Mouse (Mus musculus) limb, embryonic 11.5 days (tissue): ENCODE measurements around the gene Tenm2. TPM values are rescaled to one million over a fixed set of nuclear protein-coding genes. Genes with fewer than 3 reads are reported as not detected.

ENCODE experiments used
- ATAC-seq: fragments of 200-750 bp; cut with Nextera tagmentation; 2 replicates; pipeline ENCODE4 v1.8.0; 2017; ENCODE audit warnings: low read depth; ENCODE audit not compliant: insufficient number of reproducible peaks, low FRiP score, low TSS enrichment
- DNase-seq: peaks from one replicate; pipeline ENCODE4 v3.0.0-alpha.2; 2015; ENCODE audit warnings: low spot score
- H3K27ac ChIP-seq: fragments of 300-500 bp; sonication (generic); replicated peaks from 2 replicates; pipeline ENCODE4 v1.5.1; 2014; ENCODE audit warnings: low read depth, mild to moderate bottlenecking, low read length
- H3K27me3 ChIP-seq: fragments of 300-500 bp; sonication (generic); 2 replicates; pipeline ENCODE4 v1.6.1; 2014; ENCODE audit warnings: mild to moderate bottlenecking, low read length, mixed read lengths; ENCODE audit not compliant: control insufficient read depth, insufficient read depth
- H3K36me3 ChIP-seq: fragments of 300-500 bp; sonication (generic); 2 replicates; pipeline ENCODE4 v1.6.1; 2014; ENCODE audit warnings: mild to moderate bottlenecking, low read length, moderate library complexity, mixed read lengths; ENCODE audit not compliant: control insufficient read depth, insufficient read depth
- H3K4me1 ChIP-seq: fragments of 300-500 bp; sonication (generic); 2 replicates; pipeline ENCODE4 v1.6.1; 2014; ENCODE audit warnings: low read length, mixed read lengths; ENCODE audit not compliant: control insufficient read depth, insufficient read depth
- H3K4me2 ChIP-seq: fragments of 300-500 bp; sonication (generic); 2 replicates; pipeline ENCODE4 v1.6.1; 2014; ENCODE audit warnings: low read depth, mild to moderate bottlenecking, moderate library complexity; ENCODE audit not compliant: severe bottlenecking
- H3K4me3 ChIP-seq: fragments of 300-500 bp; sonication (generic); 2 replicates; pipeline ENCODE4 v1.5.1; 2014; ENCODE audit warnings: low read depth, low read length
- H3K9ac ChIP-seq: fragments of 300-500 bp; sonication (generic); 2 replicates; pipeline ENCODE4 v1.6.1; 2014; ENCODE audit warnings: mild to moderate bottlenecking, low read length
- H3K9me3 ChIP-seq: fragments of 300-500 bp; sonication (generic); 2 replicates; pipeline ENCODE4 v1.6.1; 2016; ENCODE audit warnings: low read length; ENCODE audit not compliant: control insufficient read depth
- WGBS: fragments of 180-500 bp; shearing (Covaris S2); extraction: QIAGEN DNeasy Blood & Tissue Kit; methylation state at CpG from one replicate; pipeline ENCODE4 v1.1.7; 2014; 5-methylcytosine and 5-hydroxymethylcytosine counted together
- polyA plus RNA-seq: library from polyadenylated mRNA; unstranded; fragments of >200 nt; fragmentation: Nextera tagmentation; extraction: Ambion mirVana; gene quantifications from 2 replicates; pipeline ENCODE4 v1.2.1, GENCODE M21; 2014

Tenm2 gene
- polyA plus RNA-seq, 1 experiment from 2014 or later, result 0.44 TPM

DNA sequence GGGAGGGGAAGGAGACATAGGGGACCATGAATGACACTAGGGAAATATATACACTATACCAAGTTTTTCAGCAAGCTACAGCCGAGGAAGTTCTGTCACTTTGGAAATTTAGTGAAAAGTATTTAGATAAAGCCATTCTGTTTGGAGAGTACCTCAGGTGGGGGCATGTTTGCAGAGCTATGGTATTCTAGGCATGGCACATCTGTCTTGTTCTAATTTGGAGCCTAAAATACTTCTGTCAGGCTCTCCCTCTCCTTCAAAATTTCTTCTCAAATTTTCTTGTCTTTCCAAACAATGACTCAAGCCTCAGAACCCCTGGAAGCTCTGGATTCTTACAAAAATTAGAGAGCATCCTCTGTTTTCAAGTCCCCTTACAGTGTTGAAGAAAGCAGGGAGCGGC is 13.0 kb downstream of the Tenm2 start:
- whole genome bisulfite sequencing, result 73% methylated on average over 2 of the region's 2 CpGs
- no peak for DNase-seq
- H3K4me3 ChIP-seq, result no peak overlapping the region
- no peak overlapping the region for H3K4me2 ChIP-seq
- ATAC-seq, result no peak
- no peaks in the 10 kb centered on the region for H3K27me3 ChIP-seq
- H3K27ac ChIP-seq, result no peak overlapping the region
- no peaks in the 10 kb centered on the region for H3K9me3 ChIP-seq
- no peaks in the 10 kb centered on the region for H3K4me1 ChIP-seq
- H3K9ac ChIP-seq, result no peak overlapping the region
- no peaks in the 10 kb centered on the region for H3K36me3 ChIP-seq

DNA sequence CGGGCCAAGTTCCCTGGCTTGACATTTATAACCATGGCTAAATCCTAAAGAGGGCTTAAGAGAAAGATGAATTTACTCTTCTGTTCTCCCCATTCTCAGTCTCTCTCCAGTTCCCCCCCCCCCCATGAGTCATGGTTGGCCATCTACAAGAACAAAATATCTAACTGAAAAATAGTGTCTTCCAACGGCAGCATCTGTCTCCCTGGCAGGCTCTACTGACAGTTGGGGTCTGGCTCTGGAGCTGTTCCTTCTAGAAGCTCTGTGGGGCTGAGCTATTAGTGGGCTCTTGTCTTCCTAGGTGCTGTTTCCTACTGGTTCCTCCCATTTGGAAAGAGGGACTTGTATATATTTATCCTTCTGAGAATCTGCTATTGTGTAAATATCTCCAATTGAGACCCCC is 13.7 kb downstream of the Tenm2 start:
- no peaks in the 10 kb centered on the region for H3K9me3 ChIP-seq
- no peak overlapping the region for H3K4me3 ChIP-seq
- H3K4me1 ChIP-seq, result no peaks in the 10 kb centered on the region
- ATAC-seq (no peak), DNase-seq (no peak)
- H3K4me2 ChIP-seq, result no peak overlapping the region
- H3K27ac ChIP-seq, result no peak overlapping the region
- WGBS, result 84% methylated on average over 2 of the region's 2 CpGs
- no peaks in the 10 kb centered on the region for H3K27me3 ChIP-seq
- H3K9ac ChIP-seq, result no peak overlapping the region
- H3K36me3 ChIP-seq, result no peaks in the 10 kb centered on the region

DNA sequence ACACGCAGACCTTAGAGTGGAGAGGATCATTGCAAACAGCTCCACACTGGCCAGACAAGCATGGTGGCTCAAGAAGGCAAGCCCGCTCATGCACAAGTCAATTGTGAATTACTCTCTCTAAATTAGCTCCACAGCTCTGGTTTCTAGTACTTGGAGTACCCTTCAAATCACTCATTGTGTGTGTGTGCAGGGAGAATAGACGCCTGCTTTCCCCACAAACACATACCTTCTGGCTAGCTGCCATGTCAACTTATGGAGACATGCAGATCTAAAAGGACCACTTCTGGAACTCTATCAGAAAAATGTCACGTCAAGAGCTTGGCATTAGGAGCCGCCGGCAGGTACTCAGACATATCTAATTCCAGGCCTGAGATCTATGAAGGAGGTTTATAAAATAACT is 14.8 kb downstream of the Tenm2 start:
- no peak for ATAC-seq
- no peaks in the 10 kb centered on the region for H3K27me3 ChIP-seq
- H3K9me3 ChIP-seq, result no peaks in the 10 kb centered on the region
- WGBS, result 86% methylated on average over 6 of the region's 6 CpGs
- no peaks in the 10 kb centered on the region for H3K36me3 ChIP-seq
- H3K4me3 ChIP-seq, result no peak overlapping the region
- H3K9ac ChIP-seq, result no peak overlapping the region
- no peak overlapping the region for H3K27ac ChIP-seq
- no peak for DNase-seq
- H3K4me1 ChIP-seq, result no peaks in the 10 kb centered on the region
- no peak overlapping the region for H3K4me2 ChIP-seq

DNA sequence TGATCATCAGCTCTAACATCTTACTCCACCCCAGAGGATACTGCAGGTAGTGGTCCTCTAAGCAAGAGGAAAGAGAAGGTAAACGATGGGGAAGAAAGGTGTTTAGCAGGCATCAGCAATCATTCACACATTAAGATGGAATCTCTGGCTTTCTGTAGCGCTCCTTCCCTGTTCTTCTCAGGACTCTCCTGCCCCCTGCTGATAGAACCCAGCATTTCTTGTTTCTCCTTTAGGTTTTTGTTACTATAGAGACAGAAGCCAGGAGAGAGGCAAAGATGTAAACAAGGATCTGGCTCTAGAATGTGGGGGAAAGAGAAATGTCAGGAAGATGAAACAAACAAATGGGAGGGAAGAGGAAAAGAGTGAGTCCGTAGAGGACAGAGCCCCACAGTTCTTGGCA is 49.6 kb downstream of the Tenm2 start:
- Histone ChIP-seq H3K4me3 (no peak overlapping the region), H3K27ac (no peak overlapping the region), H3K4me1 (no peaks in the 10 kb centered on the region), H3K36me3 (no peaks in the 10 kb centered on the region), H3K9me3 (no peaks in the 10 kb centered on the region), H3K4me2 (no peak overlapping the region), H3K9ac (no peak overlapping the region), H3K27me3 (no peaks in the 10 kb centered on the region)
- ATAC-seq, result no peak
- DNase-seq, result peak; percentile 78
- WGBS, result 7% methylated on average over 3 of the region's 3 CpGs

- no peak for ATAC-seq
- no peak overlapping the region for H3K4me2 ChIP-seq
- 95% methylated on average over 6 of the region's 6 CpGs for WGBS
These were observed 58.3 kb downstream of the Tenm2 start for GRCm38 (mm10) chr11:37177426-37177825.

DNA sequence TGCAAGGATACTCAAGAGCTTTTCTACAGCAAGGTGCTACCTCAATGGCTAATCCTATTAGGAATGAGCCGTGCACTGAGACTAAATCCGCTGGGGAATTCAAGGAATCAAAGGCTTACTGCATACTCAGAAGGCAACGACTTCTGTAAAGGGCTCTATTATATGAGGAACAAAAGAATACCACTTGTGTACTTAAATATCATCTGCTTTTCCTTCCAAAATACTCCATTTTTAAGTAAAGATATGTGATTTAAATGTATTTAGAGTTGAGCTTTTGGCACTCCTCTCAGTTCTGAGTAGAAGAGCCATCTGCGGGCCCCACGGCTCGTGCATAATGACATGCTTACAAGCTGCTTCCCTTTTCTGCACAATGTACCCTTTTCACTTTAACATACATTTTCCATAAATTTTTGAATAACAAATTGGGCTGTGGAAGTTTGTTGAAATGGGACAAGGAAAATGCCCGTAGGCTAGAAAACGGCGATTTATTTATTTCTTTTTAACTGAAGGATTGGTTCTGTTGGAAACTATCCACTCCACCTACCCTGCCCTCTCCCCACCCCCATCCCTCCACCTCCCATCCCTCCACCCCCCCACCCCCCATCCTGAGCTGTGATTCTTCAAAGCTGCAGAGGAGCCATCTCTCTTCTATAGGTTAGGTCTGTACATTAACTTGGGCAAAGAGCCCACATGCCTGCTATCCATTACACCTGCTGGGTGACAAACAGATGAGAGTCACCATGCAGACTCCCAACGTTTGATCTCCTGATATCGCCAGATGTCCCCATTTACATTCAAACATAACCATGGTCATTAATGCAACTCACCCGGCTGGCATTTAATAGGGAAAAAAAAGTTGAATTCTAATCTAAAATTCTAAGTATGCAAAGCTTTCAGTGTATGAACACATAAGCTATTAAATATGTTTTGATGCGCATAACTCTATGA is 81.6 kb downstream of the Tenm2 start:
- DNase-seq, result no peak
- Histone ChIP-seq H3K27me3 (no peaks in the 10 kb centered on the region), H3K4me3 (no peak overlapping the region), H3K4me2 (no peak overlapping the region), H3K4me1 (no peaks in the 10 kb centered on the region), H3K36me3 (no peaks in the 10 kb centered on the region), H3K9ac (no peak overlapping the region), H3K9me3 (no peaks in the 10 kb centered on the region), H3K27ac (no peak overlapping the region)
- 54% methylated on average over 13 of the region's 13 CpGs for WGBS
- ATAC-seq, result no peak

More at GRCm38 (mm10) chr11:37177426-37177825, 58.3 kb downstream of the Tenm2 start:
- H3K27me3 ChIP-seq, result no peaks in the 10 kb centered on the region
- H3K4me3 ChIP-seq, result no peak overlapping the region
- no peak overlapping the region for H3K27ac ChIP-seq
- DNase-seq, result no peak
- H3K9ac ChIP-seq, result no peak overlapping the region
- no peaks in the 10 kb centered on the region for H3K9me3 ChIP-seq
- H3K4me1 ChIP-seq, result no peaks in the 10 kb centered on the region
- H3K36me3 ChIP-seq, result no peaks in the 10 kb centered on the region

- Histone ChIP-seq H3K9ac (no peak overlapping the region), H3K27me3 (no peaks in the 10 kb centered on the region), H3K36me3 (no peaks in the 10 kb centered on the region), H3K4me3 (no peak overlapping the region), H3K27ac (no peak overlapping the region), H3K9me3 (no peaks in the 10 kb centered on the region), H3K4me1 (no peaks in the 10 kb centered on the region), H3K4me2 (no peak overlapping the region)
- DNase-seq (no peak), ATAC-seq (no peak)
- WGBS, result 68% methylated on average over 5 of the region's 5 CpGs
These were observed 82.4 kb downstream of the Tenm2 start for GRCm38 (mm10) chr11:37153382-37153781.

GRCm38 (mm10) chr11:37150011-37150410 is 85.8 kb downstream of the Tenm2 start:
- 68% methylated on average over 1 of the region's 1 CpGs for WGBS
- ATAC-seq (no peak), DNase-seq (no peak)
- H3K27ac ChIP-seq, result no peak overlapping the region
- H3K4me2 ChIP-seq, result no peak overlapping the region
- H3K9ac ChIP-seq, result no peak overlapping the region
- H3K9me3 ChIP-seq, result no peaks in the 10 kb centered on the region
- no peaks in the 10 kb centered on the region for H3K4me1 ChIP-seq
- H3K27me3 ChIP-seq, result no peaks in the 10 kb centered on the region
- H3K4me3 ChIP-seq, result no peak overlapping the region
- no peaks in the 10 kb centered on the region for H3K36me3 ChIP-seq
